Mouse (Mus musculus): ENCODE results near the gene Tssc4.

Tssc4 gene

DNA sequence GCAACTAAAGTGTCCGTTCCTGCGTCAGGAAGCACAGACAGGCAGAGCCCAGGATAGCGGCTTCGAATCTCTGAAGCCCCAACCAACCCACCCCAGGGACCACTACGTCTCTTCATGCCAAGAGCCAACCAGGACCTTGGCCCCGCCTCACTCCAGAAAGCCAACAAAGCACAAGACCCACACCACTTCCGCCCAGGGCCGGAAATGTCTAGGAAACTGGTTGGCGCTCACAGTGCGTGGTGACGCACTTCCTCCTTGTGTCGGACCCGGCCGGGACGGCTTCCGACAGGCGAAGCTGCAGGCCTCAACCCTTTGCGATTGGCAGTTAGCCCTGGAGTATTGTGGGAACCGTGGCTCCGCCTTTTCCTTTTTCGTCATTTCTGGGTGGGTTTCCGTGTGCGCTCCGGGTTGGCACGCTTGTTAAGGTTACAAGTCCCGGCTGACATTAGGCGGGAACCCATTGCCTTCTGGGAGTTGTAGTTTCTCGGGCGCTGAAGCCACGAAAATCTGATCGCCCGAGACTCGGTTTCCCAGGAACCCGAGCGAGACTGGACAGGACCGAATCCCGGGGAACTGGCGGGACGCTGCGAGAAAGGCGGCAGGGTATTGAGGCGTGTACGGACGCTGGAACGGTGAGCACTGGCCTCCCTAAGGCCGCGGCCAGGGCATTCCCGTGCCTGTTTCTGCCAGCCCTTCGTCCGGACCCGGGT, at the start of gene Tssc4:
TSS of gene Tssc4 (plus strand) at position 368 of the 710 bp plus-strand sequence.
- peak; percentile 97 to 99 for DNase-seq

DNA sequence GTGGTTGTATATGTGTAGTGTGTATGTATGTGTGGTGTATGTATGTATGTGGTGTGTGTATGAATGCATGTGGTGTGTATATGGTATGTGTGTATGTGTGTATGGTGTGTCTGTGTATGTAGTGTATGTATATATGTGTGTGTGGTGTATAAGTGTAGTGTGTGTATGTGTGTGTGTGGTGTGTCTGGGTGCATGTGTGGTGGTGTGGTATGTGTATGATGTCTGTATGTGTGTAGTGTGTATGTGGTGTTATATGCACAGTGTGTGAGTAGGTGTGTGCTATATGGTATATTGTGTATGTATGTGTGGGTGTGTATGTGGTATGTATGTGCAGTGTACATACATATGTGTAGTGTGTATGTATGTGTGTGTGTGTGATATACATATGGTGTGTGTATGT, 49.0 kb upstream of the Tssc4 start:
- DNase-seq: no peak

DNA sequence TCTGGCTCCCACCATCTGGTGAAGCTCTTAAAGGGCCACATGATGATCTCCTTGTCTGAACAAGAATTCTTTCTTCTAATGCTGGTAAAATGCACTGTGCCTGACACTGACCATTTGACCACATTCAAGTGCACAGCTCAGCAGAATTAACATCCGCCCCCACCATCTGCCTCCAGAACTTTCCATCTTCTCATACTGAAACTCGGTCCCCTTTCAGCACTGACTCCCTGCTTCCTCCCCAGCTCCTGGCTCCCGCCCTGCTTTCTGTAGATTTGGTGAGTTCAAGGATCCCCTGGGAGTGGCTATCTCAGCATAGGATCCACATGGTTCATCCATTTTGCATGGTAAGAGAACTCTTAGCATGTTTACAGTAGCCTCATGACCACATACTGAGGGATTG, 48.3 kb upstream of the Tssc4 start:
- DNase-seq: no peak

DNA sequence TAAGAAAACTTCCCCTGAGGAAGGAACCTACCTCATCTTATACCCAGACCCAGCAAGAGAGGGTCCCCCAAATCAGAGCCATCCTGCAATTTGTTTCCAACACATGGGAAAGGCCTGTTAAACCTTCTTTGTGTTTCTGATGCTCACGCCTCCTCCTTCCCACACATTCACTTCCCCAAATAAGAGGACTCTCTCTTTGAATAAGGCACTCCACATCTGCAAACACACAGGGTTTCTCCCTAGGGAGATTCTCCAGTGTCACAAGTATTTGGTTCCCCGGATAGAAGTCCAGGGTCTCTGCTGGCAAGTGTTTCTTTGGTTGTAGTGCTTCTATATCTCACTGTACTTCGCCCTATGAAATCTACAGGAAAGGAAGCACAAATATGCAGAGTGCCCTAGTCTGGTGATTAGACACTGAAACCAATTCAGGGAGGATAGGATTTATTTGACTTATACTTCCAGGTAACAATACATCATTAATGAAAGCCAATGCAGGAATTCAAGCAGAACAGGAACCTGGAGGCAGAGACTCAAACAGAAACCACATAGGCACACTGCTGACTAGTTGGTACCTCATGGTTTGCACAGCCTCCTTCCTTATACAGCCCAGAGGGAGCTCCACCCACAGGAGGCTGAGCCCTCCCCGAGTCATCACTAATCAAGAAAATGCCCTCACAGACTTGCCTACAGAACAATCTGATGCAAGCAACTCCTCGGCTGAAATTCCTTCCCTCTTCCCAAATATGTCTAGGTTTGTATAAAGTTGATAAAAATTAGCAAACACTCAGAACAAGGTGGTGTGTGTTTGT, 47.5 kb upstream of the Tssc4 start:
- no peak for DNase-seq

DNA sequence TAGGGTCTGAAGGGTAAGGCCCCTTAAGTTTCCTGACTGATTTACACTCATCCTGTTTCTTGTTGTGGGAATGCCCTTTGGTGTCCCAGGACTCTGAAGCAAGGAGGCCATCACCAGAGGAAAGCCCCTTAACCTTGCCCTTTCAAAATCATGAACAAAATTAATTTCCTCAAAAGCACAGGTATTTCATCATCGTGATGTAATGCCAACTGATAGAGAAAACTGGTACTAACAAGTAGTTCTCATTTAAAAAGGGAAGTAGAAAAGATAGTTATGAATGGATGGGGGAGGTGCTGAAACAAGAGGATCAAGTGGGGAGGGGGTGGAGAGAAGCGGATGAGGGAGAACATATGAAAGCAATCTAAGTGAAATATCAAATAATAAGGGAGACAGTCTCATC, 45.5 kb upstream of the Tssc4 start:
- no peak for DNase-seq

DNA sequence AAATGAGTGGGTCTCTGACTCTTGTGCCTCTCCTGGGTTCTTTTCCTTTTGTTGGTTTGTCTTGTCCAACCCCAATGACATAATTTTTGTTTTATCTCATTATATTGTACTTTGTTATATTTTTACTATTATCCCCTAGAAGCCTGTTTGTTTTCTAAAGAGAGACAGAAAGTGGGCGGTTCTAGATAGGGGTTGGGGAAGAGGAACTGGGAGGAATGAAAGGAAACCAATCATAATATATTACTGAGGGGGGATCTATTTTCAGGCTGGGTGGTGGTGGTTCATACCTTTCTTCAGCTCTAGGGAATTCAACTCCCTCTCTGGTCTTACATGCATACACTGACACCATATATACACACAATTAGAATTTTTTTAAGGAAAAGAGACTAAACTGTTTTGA, 44.8 kb upstream of the Tssc4 start:
- no peak for DNase-seq

DNA sequence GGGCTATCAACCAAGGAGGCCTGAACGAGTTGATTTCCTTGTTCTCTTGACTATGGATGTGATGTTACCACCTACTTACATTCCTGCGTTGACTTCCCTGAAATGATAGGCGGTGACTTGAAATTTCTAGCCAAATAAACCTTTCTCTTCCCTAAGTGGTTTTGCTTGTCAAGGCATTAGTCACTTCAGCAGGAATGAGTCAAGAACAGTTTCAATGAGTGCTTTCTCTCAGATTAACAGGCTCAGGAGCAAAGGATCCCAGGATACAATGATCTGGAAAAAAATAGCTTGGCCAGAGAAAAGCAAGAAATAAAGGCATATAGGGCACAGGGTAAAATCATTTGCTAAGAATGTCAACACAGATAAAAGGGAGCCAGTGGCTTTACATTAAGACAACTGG, 43.6 kb upstream of the Tssc4 start:
- DNase-seq: no peak

DNA sequence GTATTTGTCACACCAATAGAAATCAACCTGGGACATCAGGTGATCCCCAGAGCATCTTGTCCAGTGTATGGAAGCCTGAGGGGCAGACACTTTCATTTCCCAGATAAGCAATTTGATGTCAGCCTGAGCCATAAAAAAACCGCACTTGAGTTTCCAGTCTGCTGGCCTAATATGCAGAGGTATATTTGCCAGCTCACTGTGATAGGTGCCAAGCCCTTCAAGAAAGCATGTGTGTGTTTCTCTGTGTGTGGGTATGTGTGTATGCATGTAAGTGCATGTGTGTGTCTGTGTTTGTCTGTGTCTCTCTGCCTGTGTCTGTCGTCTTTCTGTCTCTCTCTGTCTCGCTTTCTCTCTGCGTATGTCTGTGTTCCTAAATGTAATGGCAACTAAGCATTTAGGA, 41.9 kb upstream of the Tssc4 start:
- DNase-seq: no peak

DNA sequence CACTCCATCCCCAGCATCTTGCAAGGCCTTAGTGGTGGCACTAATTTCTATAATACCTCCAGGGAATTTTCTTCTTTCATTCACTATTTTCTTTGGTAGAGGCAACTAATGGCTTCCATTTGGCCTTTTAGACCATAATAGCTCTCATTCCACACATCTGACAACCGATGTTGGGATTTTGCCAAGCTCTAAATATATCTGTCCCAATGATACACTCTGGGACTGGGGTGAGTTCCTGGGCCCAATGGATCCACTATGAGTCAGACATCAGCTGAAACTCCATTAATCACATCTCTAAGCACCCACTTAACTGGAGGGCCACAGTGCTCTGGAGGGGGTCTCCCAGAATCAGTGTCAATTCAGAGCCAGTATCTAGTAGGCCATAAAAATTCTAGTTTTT, 37.2 kb upstream of the Tssc4 start:
- DNase-seq: no peak

DNA sequence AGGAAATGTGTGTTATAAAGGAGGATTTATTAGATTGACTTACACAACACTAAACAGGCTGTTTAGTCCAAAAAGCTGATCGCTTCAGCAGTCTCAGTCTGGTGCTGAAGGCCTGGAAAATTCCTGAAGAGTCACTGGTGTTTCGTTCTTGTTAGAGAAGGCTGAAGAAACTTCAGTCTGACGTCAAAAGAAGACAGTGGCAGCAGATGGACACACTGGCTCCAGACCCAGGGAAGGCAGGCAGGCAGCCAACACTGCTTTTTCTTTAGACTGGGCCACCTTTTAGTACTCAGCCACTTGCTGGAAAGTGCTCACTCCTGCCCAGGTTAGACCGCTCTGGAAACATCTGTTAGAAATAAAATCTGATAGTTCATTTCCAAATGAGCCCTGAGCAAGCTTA, 35.5 kb upstream of the Tssc4 start:
- peak in 1 of 2 experiments; percentile 16 for DNase-seq

DNA sequence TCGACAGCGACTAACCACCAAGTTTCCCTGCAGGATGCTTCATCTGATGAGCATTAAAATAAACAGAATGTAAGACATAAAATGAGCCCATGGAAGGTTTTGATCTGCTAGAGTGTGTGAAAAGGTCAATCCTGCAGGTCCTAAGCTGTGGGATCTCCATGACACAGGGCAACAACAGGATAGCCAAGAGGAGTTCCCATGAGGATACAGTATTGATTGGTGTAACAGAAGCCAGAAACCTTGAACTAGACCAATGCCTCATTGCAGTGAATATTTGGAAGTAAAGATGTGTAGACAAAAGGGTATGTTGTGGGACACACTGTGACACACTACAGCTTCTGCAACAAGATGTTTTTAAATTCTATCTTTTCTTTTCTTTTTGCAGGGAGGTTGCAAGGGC, 34.9 kb upstream of the Tssc4 start:
- DNase-seq: no peak

DNA sequence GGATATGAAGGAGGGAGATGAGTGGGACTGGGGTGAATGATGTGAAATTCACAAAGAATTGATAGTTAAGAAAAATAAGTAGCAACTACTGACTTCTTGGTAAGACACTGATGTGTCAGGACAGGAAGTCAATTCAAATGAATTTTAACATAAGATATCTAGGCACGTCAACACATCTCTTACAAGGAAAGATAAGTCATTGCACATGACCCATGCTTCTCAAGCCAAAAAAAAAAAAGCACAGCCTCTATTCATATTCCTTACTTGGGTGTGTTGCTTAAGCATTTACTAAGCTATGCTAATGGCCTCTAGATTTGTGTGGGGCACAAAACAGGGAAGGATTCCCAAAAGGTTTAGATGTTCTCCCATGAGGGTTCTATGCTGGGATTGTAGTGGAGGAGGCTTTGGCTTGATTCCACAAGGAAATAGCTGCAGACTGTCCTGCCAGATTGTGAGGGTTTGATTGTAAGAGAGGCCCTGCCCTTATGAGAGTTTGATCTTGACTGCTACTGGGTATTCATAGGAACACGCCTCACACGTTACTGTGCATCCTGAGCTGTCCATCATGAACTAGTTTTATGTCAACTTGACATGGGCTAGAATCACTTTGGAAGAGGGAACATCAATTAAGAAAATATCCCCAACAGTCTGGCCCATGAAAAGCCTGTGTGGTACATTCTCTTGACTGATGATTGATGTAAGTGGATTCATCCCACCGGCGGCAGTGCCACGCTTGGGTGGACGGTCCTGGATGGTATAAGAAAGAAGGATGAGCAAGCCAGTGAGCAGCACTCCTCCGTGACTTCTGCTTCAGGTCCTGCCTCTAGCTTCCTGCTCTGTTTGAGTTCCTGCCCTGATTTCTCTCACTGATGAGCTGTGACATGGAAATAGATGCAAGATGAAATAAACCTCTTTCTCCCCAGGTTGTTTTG, 34.3 kb upstream of the Tssc4 start:
- DNase-seq: no peak

DNA sequence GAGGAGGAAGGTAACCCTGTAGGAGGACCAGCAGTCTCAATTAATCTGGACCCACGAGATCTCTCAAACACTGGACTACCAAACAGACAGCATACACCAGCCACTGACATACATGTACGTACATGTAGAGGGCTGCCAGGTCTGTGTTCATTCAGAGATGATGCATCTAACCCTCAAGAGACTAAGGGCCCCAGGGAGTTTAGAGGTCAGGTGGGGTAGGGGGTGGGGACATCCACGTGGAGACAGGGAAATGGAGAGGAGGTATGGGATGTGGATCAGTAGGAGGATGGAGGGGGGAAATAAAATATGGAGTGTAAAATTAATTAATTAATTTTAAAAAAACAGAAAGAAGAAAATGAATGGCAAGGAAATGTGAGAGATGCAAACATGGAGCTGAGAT, 32.3 kb upstream of the Tssc4 start:
- no peak for DNase-seq

DNA sequence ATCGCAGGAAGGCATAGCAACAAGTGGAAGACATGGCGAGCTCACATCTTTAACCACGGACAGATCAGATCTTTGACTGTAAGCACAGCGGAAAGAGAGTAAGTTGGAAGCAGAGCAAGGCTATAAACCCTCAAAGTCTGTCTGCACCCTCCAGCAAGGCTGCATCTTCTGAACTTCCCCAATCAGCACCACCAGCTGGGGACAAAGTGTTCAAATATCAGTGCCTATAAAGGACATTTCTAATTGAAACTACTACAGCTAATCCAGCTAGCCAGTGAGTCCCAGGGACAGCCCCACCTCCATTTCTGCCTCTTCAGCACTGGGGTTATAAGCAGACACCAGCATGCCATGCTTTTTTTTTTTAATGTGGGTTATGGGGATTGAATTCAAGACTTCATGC, 31.7 kb upstream of the Tssc4 start:
- DNase-seq: no peak

DNA sequence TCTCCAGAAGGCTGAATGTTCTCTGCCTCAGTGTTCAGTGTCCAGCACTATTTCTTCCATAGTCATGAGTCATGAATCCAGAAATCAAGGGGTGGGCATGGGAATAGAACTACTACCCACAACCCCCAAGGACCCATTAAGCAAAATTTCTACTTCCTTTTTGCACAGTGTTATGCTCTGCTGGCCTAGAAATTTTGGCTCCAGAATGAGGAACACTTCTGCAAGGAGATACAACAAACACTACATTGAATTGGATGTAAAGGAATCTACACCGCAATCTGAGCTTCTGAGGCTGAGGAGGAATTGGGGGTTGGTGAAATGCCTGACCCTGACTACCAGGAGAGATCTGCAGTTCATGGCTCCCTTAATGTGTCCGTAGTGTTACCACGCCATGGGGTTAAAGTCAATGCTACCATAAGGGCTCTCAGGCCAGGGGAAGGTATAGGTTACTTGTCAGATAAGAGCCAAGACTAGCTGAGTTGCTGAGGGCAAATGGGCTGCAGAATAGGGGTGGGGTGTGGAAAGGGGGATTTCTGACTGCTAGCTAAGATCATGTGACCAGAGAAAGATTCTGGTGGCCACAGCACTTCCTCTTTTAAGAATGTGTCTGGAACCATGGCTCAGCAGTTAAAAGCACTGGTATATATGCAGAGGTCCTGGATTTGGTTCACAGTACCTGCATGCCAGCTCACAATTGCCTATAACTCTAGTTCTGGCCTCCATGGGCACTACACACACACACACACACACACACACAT, 30.7 kb upstream of the Tssc4 start:
- DNase-seq: no peak

DNA sequence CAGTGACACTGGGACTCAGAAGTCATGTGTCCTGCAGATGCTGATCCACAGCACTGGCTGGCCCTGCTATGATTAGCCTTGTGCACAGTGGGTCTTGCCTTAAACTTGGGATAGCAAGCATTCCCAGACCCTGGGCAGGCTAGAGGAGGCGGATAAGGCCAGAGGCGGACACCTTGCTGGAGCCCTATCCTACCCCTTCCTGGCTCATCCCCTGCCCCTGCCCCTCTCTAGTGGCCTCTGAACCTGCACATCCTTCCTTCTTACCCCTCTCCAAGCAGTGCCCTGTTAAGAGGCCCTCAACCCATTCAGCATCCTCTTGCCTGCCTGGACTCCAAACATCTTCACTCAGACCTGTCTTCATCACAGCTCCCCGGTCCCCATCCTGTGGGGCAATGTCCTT, 28.5 kb upstream of the Tssc4 start:
- no peak for DNase-seq

DNA sequence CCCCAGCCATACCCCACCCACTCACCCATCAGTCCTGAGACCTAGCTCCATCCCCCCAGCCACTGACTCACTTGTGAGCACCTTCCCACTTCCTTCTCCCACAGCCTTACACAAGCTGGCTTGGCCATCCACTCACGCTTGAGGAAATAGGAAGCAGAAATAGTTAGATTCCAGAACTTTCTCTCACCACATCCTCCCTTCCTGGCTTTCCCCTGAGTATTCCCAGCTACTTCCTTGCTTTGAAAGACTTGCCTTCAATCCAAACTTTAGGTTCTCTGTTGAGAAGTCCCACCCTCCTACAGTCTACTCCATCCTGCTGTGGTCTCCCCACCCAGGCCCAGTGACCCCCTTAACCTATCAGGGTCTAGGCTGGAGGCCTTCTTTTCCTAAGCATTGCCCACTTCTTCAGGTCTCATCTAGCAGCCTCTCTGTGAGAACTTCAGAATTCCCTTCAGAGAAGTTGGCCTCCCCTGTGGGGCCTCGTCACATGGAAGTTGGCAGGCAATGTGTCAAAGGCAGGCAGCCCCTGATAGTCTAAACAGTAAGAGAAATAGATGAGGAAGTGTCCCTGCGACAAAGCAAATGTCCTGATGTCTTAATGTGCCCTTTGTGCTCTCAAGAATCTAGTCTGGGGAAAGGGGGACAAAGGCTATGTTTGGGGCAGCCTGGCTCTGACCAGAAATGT, 27.8 kb upstream of the Tssc4 start:
- DNase-seq: no peak

DNA sequence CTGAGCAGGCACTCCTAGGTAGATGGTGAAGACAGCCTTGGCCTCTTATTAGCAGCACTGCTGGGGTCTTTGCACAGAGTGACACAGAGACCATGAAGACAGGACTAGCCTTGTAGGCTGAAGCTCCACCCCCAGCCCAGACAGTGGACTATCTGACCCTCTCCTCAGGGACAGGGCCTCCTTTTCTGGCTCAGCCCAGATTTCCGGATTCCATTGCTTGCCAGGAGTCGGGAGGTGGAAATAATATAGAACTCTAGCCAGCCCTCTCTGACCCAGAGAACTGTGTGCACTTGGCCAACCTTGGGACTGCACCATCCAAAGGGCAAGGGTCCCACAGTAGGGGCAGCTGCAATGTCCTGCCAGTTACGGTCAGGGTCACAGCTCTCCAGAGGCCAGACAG, 27.0 kb upstream of the Tssc4 start:
- DNase-seq: peak in 1 of 2 experiments; percentile 6

DNA sequence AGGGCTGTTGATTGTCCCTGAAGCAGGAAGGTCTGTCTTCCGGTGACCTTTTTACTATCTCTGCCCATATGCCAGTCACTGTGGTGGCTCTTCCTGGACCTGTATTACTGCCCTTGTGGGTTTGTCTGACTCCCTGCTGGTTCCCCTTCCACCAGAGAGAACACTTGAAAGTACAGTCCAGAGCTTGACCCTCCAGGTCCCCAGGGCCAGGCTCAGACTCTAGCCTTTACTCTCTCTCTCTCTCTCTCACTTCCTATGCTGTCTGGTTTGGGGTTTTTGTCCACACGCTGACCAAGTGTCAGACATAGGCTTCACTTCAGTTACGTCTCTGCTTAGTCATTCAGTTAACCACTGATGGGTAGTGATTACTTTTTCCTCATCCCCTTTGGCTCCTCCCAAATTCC, 26.1 kb upstream of the Tssc4 start:
- no peak for DNase-seq

DNA sequence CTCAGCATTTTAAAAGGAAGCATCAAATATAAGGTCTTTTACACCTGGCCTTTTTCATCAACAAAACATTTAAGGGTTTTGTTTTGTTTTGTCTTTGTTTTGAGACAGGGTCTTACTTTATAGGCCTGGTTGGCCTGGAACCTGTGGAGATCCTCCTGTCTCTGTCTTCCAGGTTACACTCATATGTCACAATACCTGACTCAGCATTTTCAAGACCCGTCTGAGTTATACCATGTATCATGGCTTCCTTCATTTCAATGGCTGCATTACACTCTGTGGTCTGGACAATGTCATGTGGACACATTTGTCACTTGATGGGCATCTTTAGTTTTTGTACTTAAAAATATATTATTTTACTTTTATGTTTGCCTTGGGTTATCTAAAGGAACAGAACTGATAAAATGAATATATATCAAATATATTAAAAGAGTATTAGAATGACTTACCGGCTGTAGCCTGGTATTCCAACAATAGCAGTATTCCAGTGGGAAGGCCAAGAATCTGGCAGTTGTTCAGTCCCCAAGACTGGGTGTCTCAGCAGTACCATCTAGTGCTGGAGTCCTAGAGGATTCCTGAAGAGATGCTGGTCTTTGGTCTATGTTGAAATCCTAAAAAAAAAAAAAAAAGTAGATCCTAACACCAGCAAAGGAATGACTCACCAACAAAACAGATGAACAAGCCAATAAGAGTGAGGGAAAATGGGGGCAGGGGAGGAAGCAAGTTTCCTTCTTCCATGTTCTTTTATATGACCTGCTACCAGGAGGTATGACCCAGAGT, 24.8 kb upstream of the Tssc4 start:
- DNase-seq: no peak

DNA sequence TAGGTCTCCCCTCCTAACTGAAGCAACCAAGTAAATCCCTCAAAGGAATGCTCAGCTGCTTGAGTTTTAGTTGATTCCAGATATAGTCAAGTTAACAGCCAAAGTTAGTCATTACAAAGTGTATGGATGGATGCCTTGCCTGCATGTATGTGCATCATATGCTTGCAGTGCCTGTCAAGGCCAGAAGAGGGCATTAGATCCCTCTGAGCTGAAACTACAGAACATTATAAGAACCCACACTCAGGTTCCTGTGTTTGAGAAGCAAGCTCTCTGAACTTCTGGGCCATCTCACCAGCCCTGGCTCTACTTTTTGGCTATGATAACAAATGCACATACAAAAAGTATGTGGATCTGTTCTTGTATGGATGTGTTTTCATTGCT, 24.2 kb upstream of the Tssc4 start:
- no peak for DNase-seq

Data from cerebellum, adult 18-20 months (tissue).